Mouse (Mus musculus): ENCODE data around the gene Prss48. TPM values are rescaled to one million over a fixed set of nuclear protein-coding genes. Genes with fewer than 3 reads are reported as not detected.

The Prss48 gene
- polyA plus RNA-seq, 1 experiment: not detected

GRCm38 (mm10) chr3:86004751-86005150, 2.5 kb upstream of the Prss48 start:
- Histone ChIP-seq H3K4me3 (ENCODE audit: low read depth, low read length) (no peak overlapping the region), H3K27me3 (ENCODE audit: control insufficient read depth, insufficient read depth, low read length) (no peaks in the 10 kb centered on the region), H3K36me3 (ENCODE audit: control insufficient read depth, insufficient read depth, low read length) (no peaks in the 10 kb centered on the region), H3K27ac (ENCODE audit: insufficient read depth, low read depth, low read length) (no peak overlapping the region), H3K4me1 (ENCODE audit: control insufficient read depth, insufficient read depth, insufficient read length, low read length) (no peaks in the 10 kb centered on the region)
- TF ChIP-seq CTCF (IDR thresholded peaks at IDR 0.05; ENCODE audit: extremely low read depth, insufficient read length, insufficient replicate concordance, low read depth, low read length) (no peak), POLR2A (IDR thresholded peaks at IDR 0.05; ENCODE audit: low read depth, low read length) (no peak)
- 95% methylated on average over 10 of the region's 10 CpGs for WGBS

GRCm38 (mm10) chr3:86002940-86003339, 649 bp upstream of the Prss48 start:
- no peak overlapping the region for H3K27ac ChIP-seq (ENCODE audit: insufficient read depth, low read depth, low read length)
- no peak overlapping the region for H3K4me3 ChIP-seq (ENCODE audit: low read depth, low read length)
- no peaks in the 10 kb centered on the region for H3K27me3 ChIP-seq (ENCODE audit: control insufficient read depth, insufficient read depth, low read length)
- TF ChIP-seq CTCF (IDR thresholded peaks at IDR 0.05; ENCODE audit: extremely low read depth, insufficient read length, insufficient replicate concordance, low read depth, low read length): no peak
- TF ChIP-seq POLR2A (IDR thresholded peaks at IDR 0.05; ENCODE audit: low read depth, low read length): no peak
- WGBS: 84% methylated on average over 5 of the region's 5 CpGs
- no peaks in the 10 kb centered on the region for H3K36me3 ChIP-seq (ENCODE audit: control insufficient read depth, insufficient read depth, low read length)
- no peaks in the 10 kb centered on the region for H3K4me1 ChIP-seq (ENCODE audit: control insufficient read depth, insufficient read depth, insufficient read length, low read length)

- no peaks in the 10 kb centered on the region for H3K36me3 ChIP-seq (ENCODE audit: control insufficient read depth, insufficient read depth, low read length)
- no peaks in the 10 kb centered on the region for H3K4me1 ChIP-seq (ENCODE audit: control insufficient read depth, insufficient read depth, insufficient read length, low read length)
- WGBS: 86% methylated on average over 3 of the region's 3 CpGs
- no peaks in the 10 kb centered on the region for H3K27me3 ChIP-seq (ENCODE audit: control insufficient read depth, insufficient read depth, low read length)
- TF ChIP-seq CTCF (IDR thresholded peaks at IDR 0.05; ENCODE audit: extremely low read depth, insufficient read length, insufficient replicate concordance, low read depth, low read length): no peak
- no peak for TF ChIP-seq POLR2A (IDR thresholded peaks at IDR 0.05; ENCODE audit: low read depth, low read length)
- no peak overlapping the region for H3K27ac ChIP-seq (ENCODE audit: insufficient read depth, low read depth, low read length)
- H3K4me3 ChIP-seq (ENCODE audit: low read depth, low read length): no peak overlapping the region
Observed at GRCm38 (mm10) chr3:86001271-86001670, 1.0 kb downstream of the Prss48 start.

- no peak for TF ChIP-seq POLR2A (IDR thresholded peaks at IDR 0.05; ENCODE audit: low read depth, low read length)
- TF ChIP-seq CTCF (IDR thresholded peaks at IDR 0.05; ENCODE audit: extremely low read depth, insufficient read length, insufficient replicate concordance, low read depth, low read length): no peak
- no peaks in the 10 kb centered on the region for H3K27me3 ChIP-seq (ENCODE audit: control insufficient read depth, insufficient read depth, low read length)
- peaks cover 11% of the 10 kb centered on the region; the same call in 1 of the 2 replicates for H3K4me1 ChIP-seq (ENCODE audit: control insufficient read depth, insufficient read depth, insufficient read length, low read length)
- no peak overlapping the region for H3K4me3 ChIP-seq (ENCODE audit: low read depth, low read length)
- WGBS: 88% methylated on average over 4 of the region's 4 CpGs
- H3K36me3 ChIP-seq (ENCODE audit: control insufficient read depth, insufficient read depth, low read length): no peaks in the 10 kb centered on the region
- H3K27ac ChIP-seq (ENCODE audit: insufficient read depth, low read depth, low read length): no peak overlapping the region
Observed at GRCm38 (mm10) chr3:85994645-85995044, 7.6 kb downstream of the Prss48 start.

GRCm38 (mm10) chr3:85993744-85994143, 8.5 kb downstream of the Prss48 start:
- TF ChIP-seq POLR2A (IDR thresholded peaks at IDR 0.05; ENCODE audit: low read depth, low read length) (no peak), CTCF (IDR thresholded peaks at IDR 0.05; ENCODE audit: extremely low read depth, insufficient read length, insufficient replicate concordance, low read depth, low read length) (no peak)
- H3K27me3 ChIP-seq (ENCODE audit: control insufficient read depth, insufficient read depth, low read length): no peaks in the 10 kb centered on the region
- no peak overlapping the region for H3K27ac ChIP-seq (ENCODE audit: insufficient read depth, low read depth, low read length)
- no peaks in the 10 kb centered on the region for H3K36me3 ChIP-seq (ENCODE audit: control insufficient read depth, insufficient read depth, low read length)
- H3K4me3 ChIP-seq (ENCODE audit: low read depth, low read length): no peak overlapping the region
- WGBS: 49% methylated on average over 11 of the region's 11 CpGs
- H3K4me1 ChIP-seq (ENCODE audit: control insufficient read depth, insufficient read depth, insufficient read length, low read length): peaks cover 14% of the 10 kb centered on the region; the same call in 1 of the 2 replicates

- no peaks in the 10 kb centered on the region for H3K27me3 ChIP-seq (ENCODE audit: control insufficient read depth, insufficient read depth, low read length)
- 32% methylated on average over 5 of the region's 5 CpGs for WGBS
- H3K27ac ChIP-seq (ENCODE audit: insufficient read depth, low read depth, low read length): peak overlapping the region; percentile 49; the same call in 1 of the 2 replicates
- H3K4me3 ChIP-seq (ENCODE audit: low read depth, low read length): no peak overlapping the region
- H3K36me3 ChIP-seq (ENCODE audit: control insufficient read depth, insufficient read depth, low read length): peaks cover 2% of the 10 kb centered on the region; the same call in 1 of the 2 replicates
- H3K4me1 ChIP-seq (ENCODE audit: control insufficient read depth, insufficient read depth, insufficient read length, low read length): peaks cover 17% of the 10 kb centered on the region; the same call in 1 of the 2 replicates
- TF ChIP-seq CTCF (IDR thresholded peaks at IDR 0.05; ENCODE audit: extremely low read depth, insufficient read length, insufficient replicate concordance, low read depth, low read length): no peak
- TF ChIP-seq POLR2A (IDR thresholded peaks at IDR 0.05; ENCODE audit: low read depth, low read length): no peak
Observed at GRCm38 (mm10) chr3:85991802-85992156, 10.5 kb downstream of the Prss48 start.

GRCm38 (mm10) chr3:85991140-85991801, 11.0 kb downstream of the Prss48 start:
- 41% methylated on average over 6 of the region's 6 CpGs for WGBS
- TF ChIP-seq CTCF (IDR thresholded peaks at IDR 0.05; ENCODE audit: extremely low read depth, insufficient read length, insufficient replicate concordance, low read depth, low read length) (no peak), POLR2A (IDR thresholded peaks at IDR 0.05; ENCODE audit: low read depth, low read length) (no peak)

More at GRCm38 (mm10) chr3:85991140-85991801, 11.0 kb downstream of the Prss48 start:
- H3K36me3 ChIP-seq (ENCODE audit: control insufficient read depth, insufficient read depth, low read length): peaks cover 2% of the 10 kb centered on the region; the same call in 1 of the 2 replicates
- no peak overlapping the region for H3K4me3 ChIP-seq (ENCODE audit: low read depth, low read length)
- peaks cover 17% of the 10 kb centered on the region; the same call in 1 of the 2 replicates for H3K4me1 ChIP-seq (ENCODE audit: control insufficient read depth, insufficient read depth, insufficient read length, low read length)
- no peaks in the 10 kb centered on the region for H3K27me3 ChIP-seq (ENCODE audit: control insufficient read depth, insufficient read depth, low read length)
- peak overlapping the region; percentile 47; the same call in 1 of the 2 replicates for H3K27ac ChIP-seq (ENCODE audit: insufficient read depth, low read depth, low read length)

Data from small intestine, adult 2 months (tissue).